In the genomic region with DNA sequence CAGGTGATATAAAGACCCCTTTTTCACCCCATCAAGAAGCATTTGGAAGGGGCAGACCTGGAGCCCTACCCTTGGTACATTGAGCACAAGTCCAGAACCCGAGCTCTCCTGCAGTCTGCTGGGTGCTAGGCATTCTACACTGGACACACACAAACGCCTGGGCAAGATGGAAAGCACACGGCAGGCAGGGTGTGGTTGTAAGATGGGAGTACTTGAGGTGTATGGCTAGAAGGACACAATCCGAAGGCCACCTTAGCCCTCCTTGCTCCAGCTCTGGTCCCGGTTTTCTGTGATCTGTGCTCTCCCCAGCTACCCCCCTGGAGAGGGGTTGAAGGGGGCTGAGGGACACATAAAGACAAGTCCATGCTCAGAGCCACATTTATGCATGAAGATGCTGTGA, we compare ENCODE assay signal across 8 mouse cellular contexts. TPM values are rescaled to one million over a fixed set of nuclear protein-coding genes. Genes with fewer than 3 reads are reported as not detected.
DNase-seq lines count a peak whose midpoint lies in the region; ATAC-seq lines count a peak whose summit lies in the region.
"Had no signal": no experiment of that assay in that cellular context is flagged by ENCODE, and none has a peak within 500 bp of the region (broad histone marks: within the 10 kb centered on the region; RNA-seq: fewer than 3 reads in every experiment).

No protein-coding gene starts in this region.

- peak overlapping the region; percentile 69 for H3K27ac ChIP-seq in forebrain, embryonic 16.5 days (ENCODE audit: low read length)
- peak overlapping the region; percentile 48 for H3K27ac ChIP-seq in limb, embryonic 15.5 days
- H3K27ac ChIP-seq in stomach, embryonic 16.5 days (ENCODE audit: low read length), result peak overlapping the region; percentile 21; the same call in 1 of the 2 replicates

- no peak for DNase-seq in spleen, adult 18-20 months
- no peak for DNase-seq in spleen, adult 12 weeks (ENCODE audit: low spot score)

- 50% methylated on average over 5 of the region's 5 CpGs for WGBS in forebrain, embryonic 16.5 days
- 56% methylated on average over 5 of the region's 5 CpGs for WGBS in limb, embryonic 15.5 days
- 47% methylated on average over 5 of the region's 5 CpGs for WGBS in stomach, embryonic 16.5 days

- peaks cover 93% of the 10 kb centered on the region for H3K27me3 ChIP-seq in megakaryocyte, embryonic 14.5 days (replicated peaks)
- H3K27me3 ChIP-seq in forebrain, embryonic 16.5 days (replicated peaks; ENCODE audit: control insufficient read depth, insufficient read depth, low read length), result peaks cover 6% of the 10 kb centered on the region
- peaks cover 8% of the 10 kb centered on the region for H3K27me3 ChIP-seq in limb, embryonic 15.5 days
- H3K27me3 ChIP-seq in stomach, embryonic 16.5 days (ENCODE audit: control insufficient read depth, insufficient read depth, low read length), result peaks cover 11% of the 10 kb centered on the region

- peak overlapping the region; percentile 99 for H3K9ac ChIP-seq in forebrain, embryonic 16.5 days (replicated peaks; ENCODE audit: low read depth, low read length)
- H3K9ac ChIP-seq in limb, embryonic 15.5 days, result peak overlapping the region; percentile 81
- H3K9ac ChIP-seq in stomach, embryonic 16.5 days (ENCODE audit: low read length), result peak overlapping the region; percentile 89

- ATAC-seq in megakaryocyte, adult 5-6 weeks (ENCODE audit: poor library complexity, severe bottlenecking), result no peak
- peak; percentile 3; the same call in 1 of the 2 replicates for ATAC-seq in forebrain, embryonic 16.5 days
- no peak for ATAC-seq in limb, embryonic 15.5 days (ENCODE audit: insufficient number of reproducible peaks, low FRiP score, low TSS enrichment, low read depth)
- no peak for ATAC-seq in stomach, embryonic 16.5 days (ENCODE audit: insufficient read depth, low FRiP score)
- ATAC-seq: activated CD4-positive, CD25-positive, alpha-beta regulatory T cell, adult 4 months had no signal

- peaks cover 13% of the 10 kb centered on the region for H3K9me3 ChIP-seq in megakaryocyte, embryonic 14.5 days
- no peaks in the 10 kb centered on the region for H3K9me3 ChIP-seq in forebrain, embryonic 16.5 days (ENCODE audit: control insufficient read depth, low read length)
- H3K9me3 ChIP-seq in limb, embryonic 15.5 days, result no peaks in the 10 kb centered on the region
- no peaks in the 10 kb centered on the region for H3K9me3 ChIP-seq in stomach, embryonic 16.5 days (replicated peaks; ENCODE audit: control insufficient read depth, low read length)

- peak overlapping the region; percentile 92 for H3K4me3 ChIP-seq in megakaryocyte, embryonic 14.5 days (replicated peaks)
- peak overlapping the region; percentile 89 for H3K4me3 ChIP-seq in forebrain, embryonic 16.5 days (replicated peaks; ENCODE audit: low read length)
- peak overlapping the region; percentile 76 for H3K4me3 ChIP-seq in limb, embryonic 15.5 days
- peak overlapping the region; percentile 85 for H3K4me3 ChIP-seq in stomach, embryonic 16.5 days (replicated peaks; ENCODE audit: low read length)

- H3K4me1 ChIP-seq in megakaryocyte, embryonic 14.5 days, result peaks cover 68% of the 10 kb centered on the region
- H3K4me1 ChIP-seq in forebrain, embryonic 16.5 days (replicated peaks; ENCODE audit: control insufficient read depth, insufficient read depth, low read length), result peaks cover 40% of the 10 kb centered on the region
- H3K4me1 ChIP-seq in limb, embryonic 15.5 days, result peaks cover 55% of the 10 kb centered on the region
- H3K4me1 ChIP-seq in stomach, embryonic 16.5 days (ENCODE audit: control insufficient read depth, insufficient read depth, low read length), result peaks cover 8% of the 10 kb centered on the region

- no peaks in the 10 kb centered on the region for H3K36me3 ChIP-seq in megakaryocyte, embryonic 14.5 days (replicated peaks; ENCODE audit: low read length)
- H3K36me3 ChIP-seq in forebrain, embryonic 16.5 days (ENCODE audit: control insufficient read depth, insufficient read depth), result no peaks in the 10 kb centered on the region
- no peaks in the 10 kb centered on the region for H3K36me3 ChIP-seq in limb, embryonic 15.5 days
- H3K36me3 ChIP-seq in stomach, embryonic 16.5 days (ENCODE audit: control insufficient read depth, insufficient read depth, low read length), result no peaks in the 10 kb centered on the region

- peak overlapping the region; percentile 71 for H3K4me2 ChIP-seq in forebrain, embryonic 16.5 days (ENCODE audit: low read length)
- H3K4me2 ChIP-seq in limb, embryonic 15.5 days, result peak overlapping the region; percentile 77
- peak overlapping the region; percentile 95 for H3K4me2 ChIP-seq in stomach, embryonic 16.5 days (ENCODE audit: low read depth, low read length)

RNA-seq across cellular contexts. Expression of gene Sept5, which starts 0.5 kb away (rescaled TPM):
- 8.0 and 10.3 TPM in 2 replicates for polyA plus RNA-seq in megakaryocyte, embryonic 14.5 days (2012; ENCODE audit: insufficient read depth, low replicate concordance)
- total RNA-seq in megakaryocyte, adult 5-6 weeks (2015), result 19.5 and 23.5 TPM in 2 replicates
- 11.6 and 17.0 TPM in 2 replicates for total RNA-seq in megakaryocyte, adult 5-6 weeks (2017)
- 216 and 228 TPM in 2 replicates for polyA plus RNA-seq in forebrain, embryonic 16.5 days (2015; fragmentation: Nextera tagmentation; extraction: Ambion mirVana)
- polyA plus RNA-seq in limb, embryonic 15.5 days (2015; fragmentation: Nextera tagmentation; extraction: Ambion mirVana), result 59.4 and 62.8 TPM in 2 replicates
- polyA plus RNA-seq in stomach, embryonic 16.5 days (2015; fragmentation: Nextera tagmentation; extraction: Ambion mirVana), result 26.8 and 37.7 TPM in 2 replicates

RNA-seq across cellular contexts. Expression of gene Gm49601, which starts 4.1 kb away (rescaled TPM):
- polyA plus RNA-seq in megakaryocyte, embryonic 14.5 days (2012; ENCODE audit: insufficient read depth, low replicate concordance), result 1.0 TPM in 1 of 2 replicates, not detected in the other
- 1.7 and 2.9 TPM in 2 replicates for total RNA-seq in megakaryocyte, adult 5-6 weeks (2015)
- 0.61 and 3.2 TPM in 2 replicates for total RNA-seq in megakaryocyte, adult 5-6 weeks (2017)
- 16.9 and 23.4 TPM in 2 replicates for polyA plus RNA-seq in forebrain, embryonic 16.5 days (2015; fragmentation: Nextera tagmentation; extraction: Ambion mirVana)
- polyA plus RNA-seq in limb, embryonic 15.5 days (2015; fragmentation: Nextera tagmentation; extraction: Ambion mirVana), result 5.5 and 6.9 TPM in 2 replicates
- 3.1 and 4.2 TPM in 2 replicates for polyA plus RNA-seq in stomach, embryonic 16.5 days (2015; fragmentation: Nextera tagmentation; extraction: Ambion mirVana)
- polyA plus RNA-seq: activated CD4-positive, CD25-positive, alpha-beta regulatory T cell, adult 4 months had no signal

RNA-seq across cellular contexts. Expression of gene Gp1bb, which starts 8.1 kb away (rescaled TPM):
- polyA plus RNA-seq in megakaryocyte, embryonic 14.5 days (2012; ENCODE audit: insufficient read depth, low replicate concordance), result 3,910 and 6,936 TPM in 2 replicates
- 0.38 and 0.55 TPM in 2 replicates for total RNA-seq in megakaryocyte, adult 5-6 weeks (2015)
- 0.70 TPM in 1 of 2 replicates, not detected in the other for total RNA-seq in megakaryocyte, adult 5-6 weeks (2017)
- polyA plus RNA-seq in forebrain, embryonic 16.5 days (2015; fragmentation: Nextera tagmentation; extraction: Ambion mirVana), result 8.0 and 9.5 TPM in 2 replicates
- polyA plus RNA-seq in limb, embryonic 15.5 days (2015; fragmentation: Nextera tagmentation; extraction: Ambion mirVana), result 3.0 and 3.4 TPM in 2 replicates
- 0.68 and 0.74 TPM in 2 replicates for polyA plus RNA-seq in stomach, embryonic 16.5 days (2015; fragmentation: Nextera tagmentation; extraction: Ambion mirVana)
- polyA plus RNA-seq: activated CD4-positive, CD25-positive, alpha-beta regulatory T cell, adult 4 months had no signal

RNA-seq across cellular contexts. Expression of gene Tbx1, which starts 39.8 kb away (rescaled TPM):
- polyA plus RNA-seq in megakaryocyte, embryonic 14.5 days (2012; ENCODE audit: insufficient read depth, low replicate concordance), result not detected in 2 replicates
- not detected in 2 replicates for total RNA-seq in megakaryocyte, adult 5-6 weeks (2015)
- not detected in 2 replicates for total RNA-seq in megakaryocyte, adult 5-6 weeks (2017)
- 0.28 and 0.56 TPM in 2 replicates for polyA plus RNA-seq in forebrain, embryonic 16.5 days (2015; fragmentation: Nextera tagmentation; extraction: Ambion mirVana)
- 6.0 and 6.4 TPM in 2 replicates for polyA plus RNA-seq in limb, embryonic 15.5 days (2015; fragmentation: Nextera tagmentation; extraction: Ambion mirVana)
- polyA plus RNA-seq in stomach, embryonic 16.5 days (2015; fragmentation: Nextera tagmentation; extraction: Ambion mirVana), result 0.20 and 0.84 TPM in 2 replicates
- polyA plus RNA-seq: activated CD4-positive, CD25-positive, alpha-beta regulatory T cell, adult 4 months had no signal

Comparison
In these comparisons a context has a peak if more than half of its experiments do, and no peak if none do; other contexts are left out.
1. RNA of gene Gp1bb, which starts 8.1 kb away (polyA plus RNA-seq): 3,910 to 6,936 TPM in megakaryocyte, embryonic 14.5 days; 8.0 to 9.5 TPM in forebrain, embryonic 16.5 days, 3.0 to 3.4 TPM in limb, embryonic 15.5 days and 0.68 to 0.74 TPM in stomach, embryonic 16.5 days; every median in the first group is over 100 times any median in the second.
2. Peak in every context shown above with its lines, with median percentiles within 50 percentile points of each other: H3K4me3 ChIP-seq, H3K27ac ChIP-seq, H3K4me2 ChIP-seq and H3K9ac ChIP-seq.